Mouse (Mus musculus) inflammation-experienced regulatory T-cells, adult 6 months (primary cell): ENCODE data around the gene Arhgef26. TPM values are rescaled to one million over a fixed set of nuclear protein-coding genes. Genes with fewer than 3 reads are reported as not detected.

Experiments used
- ATAC-seq: one replicate; pipeline ENCODE4 v1.8.0; 2017
- polyA plus RNA-seq, 3 experiments: library from polyadenylated mRNA; unstranded; fragments of 100-300 nt; shearing (Covaris generic); gene quantifications; one replicate each; pipeline ENCODE4 v1.2.1; 2017

Arhgef26 gene
- under 1 TPM; 0.22 to 0.68 (median 0.23) TPM for polyA plus RNA-seq

DNA sequence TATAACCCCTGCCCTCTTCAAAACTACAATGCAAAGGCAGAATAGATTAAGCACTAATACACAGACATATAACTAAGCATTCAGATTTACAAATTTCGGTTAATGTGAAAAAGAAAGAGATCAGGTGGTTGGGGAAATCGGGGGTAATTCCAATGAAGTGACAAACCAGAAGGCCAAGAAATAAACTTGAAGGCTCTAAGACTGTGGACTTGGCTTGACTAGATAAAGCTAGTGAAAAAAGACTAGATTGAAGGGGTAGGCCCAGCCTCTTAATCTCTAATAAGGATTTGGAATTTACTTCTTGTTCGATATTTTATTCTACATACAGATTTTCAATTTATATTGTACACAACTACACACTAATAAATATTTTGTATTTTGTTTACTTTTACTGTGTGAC lies at the start of gene Arhgef26:
TSS of gene Arhgef26 (plus strand) at position 301 of the 400 bp plus-strand sequence.
- no peak for ATAC-seq

DNA sequence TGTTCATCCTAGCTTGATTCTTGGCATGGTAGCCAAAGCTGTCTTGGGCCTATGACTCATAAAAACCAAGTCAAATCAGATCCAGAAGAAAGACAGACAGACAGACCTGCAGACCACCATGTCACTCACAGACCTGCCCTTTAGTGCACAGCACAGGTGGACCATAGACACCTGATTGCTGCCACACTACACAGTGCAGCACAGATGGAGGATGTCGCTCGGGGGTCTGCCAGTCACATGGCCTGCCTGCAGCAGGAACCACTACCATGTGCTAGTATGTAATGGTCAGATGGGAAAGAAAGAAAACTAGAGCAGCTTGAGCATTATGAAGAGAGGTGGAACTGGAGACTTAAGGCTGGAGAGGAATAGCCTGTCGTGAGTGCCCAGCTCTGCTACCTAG lies 27.7 kb upstream of the Arhgef26 start:
- no peak for ATAC-seq

DNA sequence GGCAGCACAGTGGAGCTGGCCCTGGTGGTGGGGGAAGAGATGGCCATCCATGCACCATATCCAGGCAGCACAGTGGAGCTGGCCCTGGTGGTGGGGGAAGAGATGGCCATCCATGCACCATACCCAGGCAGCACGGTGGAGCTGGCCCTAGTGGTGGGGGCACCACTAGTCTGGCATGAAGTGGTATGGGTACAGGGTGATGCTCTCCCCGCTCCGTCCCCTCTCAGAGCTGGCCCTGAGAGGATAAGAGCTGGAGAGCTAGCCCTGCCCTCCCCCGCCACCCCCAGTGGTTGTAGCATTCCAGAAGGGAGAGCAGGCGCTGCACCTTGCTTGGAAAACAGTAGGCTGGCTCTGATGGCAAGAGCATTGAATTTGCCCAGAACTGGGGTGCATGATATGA lies 26.9 kb upstream of the Arhgef26 start:
- ATAC-seq = no peak

DNA sequence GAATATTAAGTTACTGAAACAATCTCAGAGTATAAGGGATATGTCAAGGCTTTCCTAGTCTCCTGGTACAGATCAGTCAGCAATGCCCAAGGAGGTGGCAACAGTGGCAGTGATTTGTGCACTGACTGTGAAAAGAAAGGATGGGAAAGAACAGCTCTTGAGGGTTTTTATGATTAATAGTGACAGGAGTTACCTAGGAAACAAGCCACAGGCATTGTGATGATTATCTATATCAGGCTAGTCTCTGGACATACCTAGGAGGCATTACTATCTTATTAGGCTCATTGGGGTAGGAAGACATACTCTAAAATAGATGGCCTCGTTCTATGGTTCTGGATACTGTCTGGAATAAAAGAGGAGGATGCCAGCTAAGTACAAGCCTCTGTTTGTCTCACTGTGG lies 13.4 kb upstream of the Arhgef26 start:
- ATAC-seq = no peak

DNA sequence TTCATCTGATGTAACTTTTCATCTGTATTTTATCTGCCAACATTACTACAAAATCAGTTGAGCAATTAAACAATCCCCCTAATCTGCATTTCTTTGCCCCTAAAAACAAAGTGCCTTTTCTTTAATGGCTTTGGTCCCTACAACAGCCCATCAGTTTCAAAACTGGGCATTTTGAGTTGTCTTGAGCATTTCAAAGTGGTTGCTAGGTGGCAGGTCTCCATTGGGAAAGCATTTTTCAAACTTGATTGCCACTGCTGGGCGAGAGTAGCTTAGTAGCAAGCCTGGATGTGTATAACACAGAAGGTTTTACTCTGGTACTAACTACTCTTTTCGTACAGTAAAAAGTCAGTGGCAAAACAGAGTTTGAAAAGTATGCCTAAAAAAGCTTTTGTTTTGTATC lies 10.2 kb upstream of the Arhgef26 start:
- ATAC-seq = no peak

- no peak for ATAC-seq
Measured at GRCm38 (mm10) chr3:62338461-62338853, 313 bp downstream of the Arhgef26 start.

- no peak for ATAC-seq
Measured at GRCm38 (mm10) chr3:62338854-62339515, 841 bp downstream of the Arhgef26 start.

- ATAC-seq = no peak
Measured at GRCm38 (mm10) chr3:62339516-62340051, 1.4 kb downstream of the Arhgef26 start.

GRCm38 (mm10) chr3:62340154-62340760 lies 2.1 kb downstream of the Arhgef26 start:
- ATAC-seq = no peak

DNA sequence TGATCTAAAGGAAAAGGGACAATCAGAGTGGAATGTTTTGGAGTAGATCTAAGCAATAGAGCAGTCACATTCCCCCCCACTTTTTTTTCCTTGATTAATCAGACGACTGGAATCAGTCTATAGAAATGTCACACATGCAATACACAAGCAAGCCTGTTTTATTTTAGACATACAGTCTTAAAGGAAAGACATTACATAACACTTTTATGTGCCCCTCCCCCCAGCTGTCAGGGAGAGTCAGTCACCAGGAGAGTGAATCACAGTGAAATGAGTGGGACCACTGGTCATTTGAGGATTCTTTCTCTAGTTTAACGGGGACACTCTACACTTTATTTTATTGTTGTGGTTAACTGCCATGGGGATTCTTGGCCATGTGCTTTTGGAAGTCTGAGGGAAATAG lies 2.7 kb downstream of the Arhgef26 start:
- no peak for ATAC-seq

DNA sequence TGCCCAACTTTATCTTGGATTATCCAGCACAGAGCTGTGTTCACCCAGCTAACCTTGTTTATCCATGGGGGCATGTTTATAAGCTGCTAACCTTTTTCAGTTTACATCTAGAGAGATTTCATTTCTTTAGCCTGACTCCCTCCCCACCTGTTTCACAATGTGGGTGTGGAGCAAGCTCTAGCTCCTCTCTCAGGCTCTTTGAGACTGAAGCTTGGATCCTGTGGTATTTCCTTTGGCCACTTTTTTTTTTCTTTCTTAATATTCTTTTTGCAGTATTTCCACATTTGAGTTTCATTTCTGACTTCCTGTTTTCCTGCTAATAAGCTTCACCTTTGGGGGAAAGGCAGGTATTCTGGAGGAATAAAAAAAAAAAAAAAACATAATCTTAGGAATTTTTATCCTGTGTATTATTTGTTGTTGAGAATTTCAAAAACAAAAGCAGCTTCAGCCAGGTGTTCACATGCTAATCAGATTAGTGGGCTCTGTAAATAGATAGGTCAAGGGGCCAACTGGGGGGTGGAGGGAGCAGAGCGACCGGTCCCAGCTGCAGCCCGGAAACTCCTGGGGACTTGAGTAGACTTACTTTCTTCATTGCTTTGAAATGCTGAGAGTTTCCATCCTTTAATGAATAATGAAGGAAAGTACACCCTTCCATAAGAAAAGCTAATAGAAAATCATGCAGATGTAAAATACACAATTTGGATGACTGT lies 3.5 kb downstream of the Arhgef26 start:
- no peak for ATAC-seq

- ATAC-seq = no peak
Measured at GRCm38 (mm10) chr3:62348514-62349217, 10.5 kb downstream of the Arhgef26 start.

DNA sequence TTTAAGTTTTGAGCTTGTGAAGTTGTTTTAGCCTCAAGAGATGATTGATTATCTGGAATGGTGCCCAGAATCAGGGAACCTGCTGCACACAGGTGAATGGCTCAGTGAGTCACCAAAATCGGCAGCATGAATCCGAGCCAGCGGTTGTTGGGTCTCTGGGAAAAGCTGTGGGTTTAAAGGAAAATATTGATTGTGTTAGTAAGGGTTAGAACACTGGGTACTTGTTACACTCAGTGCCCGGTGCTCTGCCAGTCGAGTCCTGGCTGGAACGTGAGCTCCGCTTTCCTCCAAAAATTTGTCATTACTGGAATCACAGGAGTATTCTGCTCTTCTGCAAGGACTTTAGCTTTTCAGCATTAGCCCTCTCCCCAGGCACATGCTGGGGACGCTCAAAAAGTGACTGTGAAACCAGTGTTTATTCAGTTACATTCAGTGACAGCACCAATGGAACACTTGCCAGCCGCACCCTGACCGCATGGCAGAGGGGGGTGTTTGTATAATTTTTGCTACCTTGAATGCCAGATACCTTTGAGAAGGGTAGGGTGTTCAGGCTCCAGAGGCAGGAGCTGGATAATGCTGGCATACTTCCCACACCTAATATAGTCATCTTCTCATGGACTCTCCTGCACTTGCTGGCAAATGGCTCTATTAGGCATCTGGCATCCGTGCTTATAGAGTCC lies 11.2 kb downstream of the Arhgef26 start:
- ATAC-seq = no peak

- ATAC-seq = no peak
Measured at GRCm38 (mm10) chr3:62352071-62352470, 13.9 kb downstream of the Arhgef26 start.

- no peak for ATAC-seq
Measured at GRCm38 (mm10) chr3:62352876-62353275, 14.7 kb downstream of the Arhgef26 start.

DNA sequence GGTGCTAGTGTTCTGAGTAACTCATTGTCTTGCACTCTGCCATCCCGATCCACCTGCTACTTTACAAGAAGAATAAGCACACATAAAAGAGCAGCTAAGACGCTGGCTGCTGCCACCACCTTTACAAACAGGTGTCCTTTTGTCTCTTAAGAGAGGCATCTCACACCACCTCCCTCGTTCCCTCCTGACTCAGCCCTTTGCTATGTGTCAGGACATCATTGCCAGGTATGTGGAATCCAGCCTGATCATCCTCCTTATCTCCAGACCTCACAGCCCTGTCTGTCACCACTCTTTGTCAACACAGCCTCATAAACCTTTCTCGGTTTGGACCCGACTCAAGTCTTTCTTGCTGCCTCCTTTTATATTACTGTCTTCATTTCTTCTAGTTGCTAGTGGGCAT lies 29.7 kb downstream of the Arhgef26 start:
- no peak for ATAC-seq

DNA sequence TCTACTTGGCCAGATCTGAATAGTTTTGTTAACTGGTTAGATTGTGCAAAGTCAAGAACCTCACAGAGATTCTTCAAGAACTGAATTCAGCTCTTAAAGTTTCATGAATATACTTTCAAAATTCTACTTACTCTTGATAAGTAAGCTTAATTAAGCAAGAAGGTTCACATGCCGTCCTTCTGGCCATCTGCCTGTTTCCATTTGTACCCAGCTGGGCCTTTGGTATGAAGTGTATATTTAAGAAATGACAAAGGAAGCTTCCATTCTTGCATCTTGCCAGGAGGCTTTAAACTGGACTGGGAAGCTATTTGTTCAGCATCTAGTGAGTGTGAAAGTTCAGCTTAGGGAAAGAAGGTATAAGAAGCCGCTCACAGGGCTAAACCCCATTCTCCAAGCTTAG lies 34.7 kb downstream of the Arhgef26 start:
- ATAC-seq = no peak

GRCm38 (mm10) chr3:62374346-62374745 lies 36.2 kb downstream of the Arhgef26 start:
- ATAC-seq = no peak

DNA sequence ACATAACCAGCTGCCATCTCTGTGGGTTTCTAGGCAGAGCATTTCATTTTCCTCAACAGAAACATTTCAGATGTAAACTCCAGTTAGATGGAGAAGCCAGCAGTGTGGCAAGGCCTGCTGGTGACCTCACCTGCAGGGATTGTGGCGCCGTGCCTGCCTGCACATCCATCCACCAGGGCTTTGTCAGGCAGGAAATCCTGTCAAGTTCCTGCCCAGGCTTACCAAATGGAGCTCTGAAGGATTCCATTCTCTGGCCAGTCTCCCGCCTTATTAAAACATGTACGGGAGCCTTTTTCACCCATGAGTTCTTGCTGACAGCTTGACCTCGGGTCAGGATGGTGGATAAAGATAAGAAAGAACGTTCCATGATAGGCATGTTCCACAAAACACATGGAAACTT lies 36.7 kb downstream of the Arhgef26 start:
- ATAC-seq = no peak

GRCm38 (mm10) chr3:62376719-62377118 lies 38.6 kb downstream of the Arhgef26 start:
- no peak for ATAC-seq

- ATAC-seq = no peak
Measured at GRCm38 (mm10) chr3:62379946-62380345, 41.8 kb downstream of the Arhgef26 start.

DNA sequence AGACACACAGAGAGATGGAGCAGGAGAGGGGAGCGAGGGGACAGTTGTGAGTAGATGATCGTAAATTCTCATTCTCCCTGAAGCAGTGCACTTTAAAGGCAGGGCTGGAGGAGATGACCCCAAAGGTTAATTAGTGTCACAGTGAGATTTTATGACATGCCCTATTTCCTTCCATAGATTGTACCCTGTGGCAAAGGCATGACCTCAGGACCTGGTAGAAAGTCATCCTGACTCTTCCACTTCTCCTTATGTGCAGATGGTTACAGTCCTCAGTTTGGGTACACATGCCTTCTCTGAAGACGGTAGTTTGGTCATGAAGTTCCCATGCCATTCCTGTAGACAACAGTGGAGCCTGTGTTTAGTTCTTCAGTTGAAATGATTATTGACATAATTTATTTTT lies 42.3 kb downstream of the Arhgef26 start:
- no peak for ATAC-seq
